ENCODE assay signal across 8 mouse cellular contexts in the genomic region with DNA sequence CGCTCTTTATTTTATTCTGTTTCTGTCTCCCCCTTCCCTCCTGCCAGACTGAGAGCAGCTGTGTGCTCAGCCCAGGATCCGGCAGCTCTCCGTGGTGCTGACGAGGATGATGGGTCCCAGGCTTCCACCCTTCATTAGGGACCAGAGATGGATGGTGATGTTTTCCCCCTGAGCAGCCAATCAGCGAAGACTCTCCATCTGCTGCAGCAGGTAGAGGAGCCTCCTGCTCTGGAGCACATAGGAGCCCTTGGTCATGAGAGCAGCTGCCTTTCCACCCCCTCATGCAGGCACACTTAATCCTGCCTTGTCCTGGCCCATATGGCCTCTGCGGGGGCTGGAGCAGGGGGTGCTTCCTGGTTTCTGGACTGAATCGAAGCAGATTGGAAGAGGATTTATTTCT.
DNase-seq lines count a peak whose midpoint lies in the region; ATAC-seq and TF ChIP-seq lines count a peak whose summit lies in the region.

No protein-coding gene starts in this region.

- no peaks in the 10 kb centered on the region for H3K4me1 ChIP-seq in limb, embryonic 11.5 days (ENCODE audit: control insufficient read depth, insufficient read depth, low read length)
- no peaks in the 10 kb centered on the region for H3K4me1 ChIP-seq in stomach, postnatal 0 days (replicated peaks; ENCODE audit: control insufficient read depth, insufficient read depth)

- no peak for ATAC-seq in limb, embryonic 11.5 days (ENCODE audit: insufficient number of reproducible peaks, low FRiP score, low TSS enrichment, low read depth)
- no peak for ATAC-seq in stomach, postnatal 0 days (ENCODE audit: low FRiP score, low TSS enrichment)

- no peak overlapping the region for H3K4me2 ChIP-seq in limb, embryonic 11.5 days (ENCODE audit: low read depth, severe bottlenecking)
- H3K4me2 ChIP-seq in stomach, postnatal 0 days (replicated peaks; ENCODE audit: low read depth): no peak overlapping the region

- TF ChIP-seq CTCF in stomach, postnatal 0 days (IDR thresholded peaks at IDR 0.05; ENCODE audit: low read depth): no peak

- no peaks in the 10 kb centered on the region for H3K9me3 ChIP-seq in limb, embryonic 11.5 days (ENCODE audit: control insufficient read depth, low read length)
- H3K9me3 ChIP-seq in stomach, postnatal 0 days (ENCODE audit: control insufficient read depth, low read length): no peaks in the 10 kb centered on the region

- H3K27me3 ChIP-seq in limb, embryonic 11.5 days (ENCODE audit: control insufficient read depth, insufficient read depth, low read length): no peaks in the 10 kb centered on the region
- no peaks in the 10 kb centered on the region for H3K27me3 ChIP-seq in stomach, postnatal 0 days (ENCODE audit: control insufficient read depth, insufficient read depth, low read length)

- no peak for TF ChIP-seq EP300 in stomach, postnatal 0 days (optimal IDR thresholded peaks at IDR 0.05)

- no peaks in the 10 kb centered on the region for H3K36me3 ChIP-seq in limb, embryonic 11.5 days (ENCODE audit: control insufficient read depth, insufficient read depth, low read length)
- no peaks in the 10 kb centered on the region for H3K36me3 ChIP-seq in stomach, postnatal 0 days (ENCODE audit: control insufficient read depth, insufficient read depth, low read length)

- H3K4me3 ChIP-seq in limb, embryonic 11.5 days (ENCODE audit: low read depth, low read length): no peak overlapping the region
- no peak overlapping the region for H3K4me3 ChIP-seq in stomach, postnatal 0 days (ENCODE audit: low read depth, low read length)

- no peak overlapping the region for H3K9ac ChIP-seq in limb, embryonic 11.5 days (ENCODE audit: low read length)
- no peak overlapping the region for H3K9ac ChIP-seq in stomach, postnatal 0 days (ENCODE audit: low read length)

- DNase-seq in adrenal gland, adult 2 months: peak; percentile 31
- DNase-seq in adrenal gland, adult 8-10 months: no peak
- peak; percentile 28 for DNase-seq in right cerebral cortex, postnatal 14 days
- no peak for DNase-seq in right cerebral cortex, postnatal 36 days (ENCODE audit: low spot score in 2 of 2)
- peak; percentile 71 for DNase-seq in forelimb bud, embryonic 11.5 days (ENCODE audit: low read depth, low spot score)
- peak; percentile 80 for DNase-seq in limb, embryonic 11.5 days (ENCODE audit: low spot score)
- DNase-seq in stomach, postnatal 0 days (ENCODE audit: low spot score): peak; percentile 18
- DNase-seq in frontal cortex, postnatal 14 days (ENCODE audit: low spot score in 2 of 2): no peak

- 24% methylated on average over 7 of the region's 7 CpGs for WGBS in limb, embryonic 11.5 days
- 18% methylated on average over 7 of the region's 7 CpGs for WGBS in stomach, postnatal 0 days

- no peak overlapping the region for H3K27ac ChIP-seq in limb, embryonic 11.5 days (replicated peaks; ENCODE audit: low read depth, low read length)
- no peak overlapping the region for H3K27ac ChIP-seq in stomach, postnatal 0 days (replicated peaks)

Comparison
In these comparisons a context has a peak if more than half of its experiments do, and no peak if none do; other contexts are left out.
1. DNase-seq: peak in adrenal gland, adult 2 months (single experiment), right cerebral cortex, postnatal 14 days (single experiment), forelimb bud, embryonic 11.5 days (single experiment), limb, embryonic 11.5 days (single experiment) and stomach, postnatal 0 days (single experiment); none in adrenal gland, adult 8-10 months (single experiment), right cerebral cortex, postnatal 36 days (0 of 2) and frontal cortex, postnatal 14 days (0 of 2).